Mouse (Mus musculus) kidney, postnatal 0 days (tissue): Measurements from ENCODE around the gene Has3. TPM values are rescaled to one million over a fixed set of nuclear protein-coding genes. Genes with fewer than 3 reads are reported as not detected.

Experiments used
- ATAC-seq: fragments of 200-750 bp; cut with Nextera tagmentation; replicated peaks from 2 replicates; pipeline ENCODE4 v1.8.0; 2017; ENCODE audit warnings: low read depth, moderate number of reproducible peaks, moderate TSS enrichment, moderate library complexity; ENCODE audit not compliant: low FRiP score
- DNase-seq: peaks from one replicate; pipeline ENCODE4 v3.0.0-alpha.2; 2016; ENCODE audit warnings: low spot score
- H3K27ac ChIP-seq: fragments of 300-500 bp; sonication (generic); 2 replicates; pipeline ENCODE4 v1.5.1; 2014; ENCODE audit warnings: mild to moderate bottlenecking
- H3K27me3 ChIP-seq: fragments of 300-500 bp; sonication (generic); 2 replicates; pipeline ENCODE4 v1.6.1; 2014; ENCODE audit warnings: low read length, mixed read lengths; ENCODE audit not compliant: insufficient read depth
- H3K36me3 ChIP-seq: fragments of 300-500 bp; sonication (generic); 2 replicates; pipeline ENCODE4 v1.6.1; 2014; ENCODE audit warnings: low read length, mixed read lengths; ENCODE audit not compliant: insufficient read depth
- H3K4me1 ChIP-seq: fragments of 300-500 bp; sonication (generic); replicated peaks from 2 replicates; pipeline ENCODE4 v1.6.1; 2014; ENCODE audit warnings: antibody characterized with exemption, low read length, mixed read lengths; ENCODE audit not compliant: insufficient read depth
- H3K4me2 ChIP-seq: fragments of 300-500 bp; sonication (generic); 2 replicates; pipeline ENCODE4 v1.6.1; 2014; ENCODE audit warnings: mild to moderate bottlenecking, low read length, moderate library complexity, mixed read lengths
- H3K4me3 ChIP-seq: fragments of 300-500 bp; sonication (generic); replicated peaks from 2 replicates; pipeline ENCODE4 v1.5.1; 2014; ENCODE audit warnings: low read depth, low read length
- H3K9ac ChIP-seq: fragments of 300-500 bp; sonication (generic); 2 replicates; pipeline ENCODE4 v1.6.1; 2014; ENCODE audit warnings: low read depth, low read length
- H3K9me3 ChIP-seq: fragments of 300-500 bp; sonication (generic); replicated peaks from 2 replicates; pipeline ENCODE4 v1.6.1; 2016; ENCODE audit warnings: low read length, inconsistent platforms, mixed read lengths
- CTCF ChIP-seq: IDR thresholded peaks from 2 replicates; pipeline ENCODE4 v1.5.1; 2016; ENCODE audit warnings: antibody characterized with exemption, low read depth, mild to moderate bottlenecking, moderate library complexity
- WGBS: fragments of 180-500 bp; shearing (Covaris S2); extraction: QIAGEN DNeasy Blood & Tissue Kit; methylation state at CpG from one replicate; pipeline ENCODE4 v1.1.7; 2014; 5-methylcytosine and 5-hydroxymethylcytosine counted together
- polyA plus RNA-seq: library from polyadenylated mRNA; unstranded; fragments of >200 nt; fragmentation: Nextera tagmentation; extraction: Ambion mirVana; gene quantifications from 2 replicates; pipeline ENCODE4 v1.2.1, GENCODE M21; 2015

The Has3 gene
- polyA plus RNA-seq, 1 experiment from 2014 or later: 0.54 TPM

DNA sequence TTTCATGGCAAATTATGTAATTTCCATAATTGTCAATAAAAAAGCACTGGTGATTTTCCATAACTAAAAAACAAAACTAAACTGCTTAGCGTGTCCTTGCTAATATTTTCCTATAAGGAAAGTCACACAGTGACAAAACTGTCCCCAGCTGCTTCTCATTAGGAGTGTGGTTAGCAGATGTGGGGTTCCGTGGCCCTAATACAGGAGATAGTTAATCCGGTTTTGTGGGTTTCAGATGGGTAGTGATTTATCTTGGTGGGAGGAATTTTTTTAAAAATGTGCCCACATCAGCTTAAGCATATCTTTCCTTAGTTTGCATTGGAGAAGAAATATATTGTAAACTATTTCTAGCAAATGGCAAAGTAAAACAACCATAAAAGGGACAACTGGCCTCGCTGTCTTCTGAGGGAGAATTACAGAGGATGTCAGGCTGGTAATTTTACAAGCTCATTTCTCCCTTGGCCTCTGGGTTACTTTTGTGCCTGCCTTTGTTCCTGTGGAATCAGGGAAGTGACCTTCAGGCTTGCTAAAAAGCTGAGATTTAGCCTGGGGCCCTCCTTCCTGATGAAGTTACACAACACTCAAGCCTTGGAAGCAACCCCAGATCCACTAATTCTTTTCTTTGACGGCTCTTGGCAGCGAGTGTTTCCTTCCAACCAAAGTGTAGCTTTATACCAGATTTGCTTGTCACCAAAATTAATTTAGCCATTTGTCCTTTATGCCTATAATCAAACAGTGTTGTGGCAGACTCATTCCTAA lies 59.3 kb downstream of the Has3 start:
- no peaks in the 10 kb centered on the region for H3K9me3 ChIP-seq
- no peak overlapping the region for H3K4me2 ChIP-seq
- TF ChIP-seq CTCF: no peak
- H3K9ac ChIP-seq: no peak overlapping the region
- H3K4me1 ChIP-seq: peaks cover 8% of the 10 kb centered on the region
- DNase-seq (peak; percentile 90), ATAC-seq (no peak)
- H3K36me3 ChIP-seq: no peaks in the 10 kb centered on the region
- no peaks in the 10 kb centered on the region for H3K27me3 ChIP-seq
- H3K27ac ChIP-seq: peak overlapping the region; percentile 20
- no peak overlapping the region for H3K4me3 ChIP-seq
- WGBS: 33% methylated on average over 6 of the region's 6 CpGs

GRCm38 (mm10) chr8:106929921-106930320 lies 59.9 kb downstream of the Has3 start:
- no peak for TF ChIP-seq CTCF
- Histone ChIP-seq H3K36me3 (no peaks in the 10 kb centered on the region), H3K4me1 (peaks cover 8% of the 10 kb centered on the region), H3K27me3 (no peaks in the 10 kb centered on the region), H3K4me3 (no peak overlapping the region), H3K9ac (no peak overlapping the region), H3K9me3 (no peaks in the 10 kb centered on the region), H3K27ac (peak overlapping the region; percentile 11; the same call in 1 of the 2 replicates), H3K4me2 (no peak overlapping the region)
- WGBS: 60% methylated on average over 5 of the region's 5 CpGs
- DNase-seq (no peak), ATAC-seq (no peak)

DNA sequence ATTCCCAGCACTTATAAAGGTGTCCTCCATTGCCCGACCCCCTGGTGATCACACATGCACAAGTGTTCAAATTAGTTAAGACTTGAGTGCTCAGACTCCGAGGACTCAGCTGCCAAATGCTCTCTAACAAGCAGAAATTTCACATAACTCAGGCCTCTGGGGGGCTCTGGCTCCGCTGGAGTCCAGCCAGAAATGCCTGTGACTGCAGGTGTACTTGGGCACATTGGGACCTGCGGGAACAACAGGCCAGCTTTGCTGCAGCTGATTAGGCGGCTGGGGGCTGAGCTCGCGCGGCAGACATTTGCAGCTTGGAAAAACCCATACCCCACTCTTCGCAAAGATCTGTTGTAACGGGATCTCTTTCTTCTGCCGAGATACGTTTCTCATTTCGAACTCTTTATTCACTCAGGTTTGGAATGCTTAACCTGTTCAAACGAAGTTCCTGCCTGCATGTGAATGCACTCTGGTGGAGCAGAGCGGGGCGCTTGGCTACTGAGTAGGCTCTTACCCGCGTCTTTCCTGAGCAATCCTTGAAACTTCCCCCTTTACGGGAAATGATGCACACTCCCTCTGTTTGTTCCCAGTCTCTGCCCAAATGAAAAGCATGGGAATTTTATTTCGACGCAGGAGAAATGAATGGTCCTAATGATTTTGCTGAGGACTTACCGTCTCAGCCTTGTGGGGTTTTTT lies 62.5 kb downstream of the Has3 start:
- Histone ChIP-seq H3K27me3 (no peaks in the 10 kb centered on the region), H3K4me3 (peak overlapping the region; percentile 17), H3K9me3 (no peaks in the 10 kb centered on the region), H3K36me3 (no peaks in the 10 kb centered on the region), H3K9ac (peak overlapping the region; percentile 44; the same call in 1 of the 2 replicates), H3K4me1 (peaks cover 8% of the 10 kb centered on the region), H3K4me2 (peak overlapping the region; percentile 53), H3K27ac (0 out of 2 replicates have a peak overlapping the region, but pooled peaks have one; percentile 25)
- ATAC-seq (no peak), DNase-seq (peak; percentile 61)
- 6% methylated on average over 22 of the region's 22 CpGs for WGBS
- peak; percentile 26; the same call in 1 of the 2 replicates for TF ChIP-seq CTCF

- Histone ChIP-seq H3K36me3 (no peaks in the 10 kb centered on the region), H3K9ac (no peak overlapping the region), H3K27me3 (no peaks in the 10 kb centered on the region), H3K4me3 (no peak overlapping the region), H3K9me3 (no peaks in the 10 kb centered on the region), H3K27ac (no peak overlapping the region), H3K4me1 (peaks cover 8% of the 10 kb centered on the region), H3K4me2 (no peak overlapping the region)
- ATAC-seq (no peak), DNase-seq (no peak)
- no peak for TF ChIP-seq CTCF
- WGBS: 84% methylated on average over 4 of the region's 4 CpGs
These were observed 63.6 kb downstream of the Has3 start for GRCm38 (mm10) chr8:106933506-106934143.

Other genes starting within 250 kb of the Has3 start
- 6.4 and 7.7 TPM in 2 replicates for gene Tango6, start 187.2 kb upstream of the Has3 start, polyA plus RNA-seq
- gene Utp4, start 23.4 kb downstream of the Has3 start, polyA plus RNA-seq: 59.2 and 62.1 TPM in 2 replicates
- gene Sntb2, start 65.5 kb downstream of the Has3 start, polyA plus RNA-seq: 10.1 and 10.5 TPM in 2 replicates
- gene Vps4a, start 161.0 kb downstream of the Has3 start, polyA plus RNA-seq: 59.6 and 65.2 TPM in 2 replicates
- gene Pdf, start 178.4 kb downstream of the Has3 start, polyA plus RNA-seq: 49.3 and 51.6 TPM in 2 replicates
- 32.3 and 33.1 TPM in 2 replicates for gene Cog8, start 186.4 kb downstream of the Has3 start, polyA plus RNA-seq
- 79.3 and 80.7 TPM in 2 replicates for gene Nip7, start 186.6 kb downstream of the Has3 start, polyA plus RNA-seq
- gene Tmed6, start 195.4 kb downstream of the Has3 start, polyA plus RNA-seq: 52.9 and 55.6 TPM in 2 replicates
- gene Terf2, start 226.3 kb downstream of the Has3 start, polyA plus RNA-seq: 17.4 and 18.2 TPM in 2 replicates